9 mouse cellular contexts compared by ENCODE assay signal in genomic region chr11:87444735-87445428, GRCm38 (mm10). TPM values are rescaled to one million over a fixed set of nuclear protein-coding genes. Genes with fewer than 3 reads are reported as not detected.
A peak's percentile ranks its signal among the peaks of the same experiment; 100 is the strongest.
DNase-seq lines count a peak whose midpoint lies in the region; ATAC-seq and TF ChIP-seq lines count a peak whose summit lies in the region.
"Had no signal": no experiment of that assay in that cellular context is flagged by ENCODE, and none has a peak within 500 bp of the region (broad histone marks: within the 10 kb centered on the region; RNA-seq: fewer than 3 reads in every experiment).

No protein-coding gene starts in this region.

- H3K9me3 ChIP-seq in heart, embryonic 11.5 days (replicated peaks; ENCODE audit: control insufficient read depth, low read length): no peaks in the 10 kb centered on the region
- H3K9me3 ChIP-seq in midbrain, embryonic 12.5 days: no peaks in the 10 kb centered on the region
- H3K9me3 ChIP-seq in midbrain, embryonic 14.5 days (ENCODE audit: control insufficient read depth, low read length): no peaks in the 10 kb centered on the region
- no peaks in the 10 kb centered on the region for H3K9me3 ChIP-seq in intestine, postnatal 0 days (ENCODE audit: control insufficient read depth)
- no peaks in the 10 kb centered on the region for H3K9me3 ChIP-seq in stomach, embryonic 16.5 days (replicated peaks; ENCODE audit: control insufficient read depth, low read length)

- no peak for ATAC-seq in heart, embryonic 11.5 days (replicated peaks; ENCODE audit: insufficient number of reproducible peaks, low FRiP score, low TSS enrichment)
- no peak for ATAC-seq in midbrain, embryonic 12.5 days (ENCODE audit: low FRiP score, low read depth)
- no peak for ATAC-seq in midbrain, embryonic 14.5 days (ENCODE audit: low FRiP score, low TSS enrichment)
- ATAC-seq in intestine, postnatal 0 days: no peak
- no peak for ATAC-seq in stomach, embryonic 16.5 days (ENCODE audit: insufficient read depth, low FRiP score)
- ATAC-seq in frontal cortex, adult (ENCODE audit: low TSS enrichment): no peak

- H3K27ac ChIP-seq in heart, embryonic 11.5 days (ENCODE audit: low read depth, low read length): no peak overlapping the region
- 0 out of 2 replicates have a peak overlapping the region, but pooled peaks have one; percentile 17 for H3K27ac ChIP-seq in midbrain, embryonic 12.5 days (replicated peaks)
- H3K27ac ChIP-seq in midbrain, embryonic 14.5 days (replicated peaks; ENCODE audit: low read depth, low read length): no peak overlapping the region
- no peak overlapping the region for H3K27ac ChIP-seq in intestine, postnatal 0 days (ENCODE audit: low read depth, low read length)
- H3K27ac ChIP-seq in stomach, embryonic 16.5 days (ENCODE audit: low read length): 0 out of 2 replicates have a peak overlapping the region, but pooled peaks have one; percentile 23

- 5% methylated on average over 16 of the region's 16 CpGs for WGBS in heart, embryonic 11.5 days (ENCODE audit: insufficient replicate concordance)
- 8% methylated on average over 16 of the region's 16 CpGs for WGBS in midbrain, embryonic 12.5 days
- WGBS in midbrain, embryonic 14.5 days: 9% methylated on average over 16 of the region's 16 CpGs
- WGBS in intestine, postnatal 0 days: 6% methylated on average over 16 of the region's 16 CpGs
- WGBS in stomach, embryonic 16.5 days: 8% methylated on average over 16 of the region's 16 CpGs

- DNase-seq in heart, postnatal 36 days: no peak
- DNase-seq in midbrain, embryonic 14.5 days: no peak
- DNase-seq in left cerebral cortex, adult 18-20 months (ENCODE audit: low spot score in 2 of 2): no peak
- DNase-seq: adrenal gland, postnatal 14 days had no signal

- no peaks in the 10 kb centered on the region for H3K27me3 ChIP-seq in heart, embryonic 11.5 days (ENCODE audit: control insufficient read depth, insufficient read depth, low read length)
- H3K27me3 ChIP-seq in midbrain, embryonic 12.5 days: peaks cover 11% of the 10 kb centered on the region; the same call in 1 of the 2 replicates
- H3K27me3 ChIP-seq in midbrain, embryonic 14.5 days (ENCODE audit: control insufficient read depth, insufficient read depth, low read length): no peaks in the 10 kb centered on the region
- no peaks in the 10 kb centered on the region for H3K27me3 ChIP-seq in intestine, postnatal 0 days (replicated peaks; ENCODE audit: control insufficient read depth, insufficient read depth, low read length)
- H3K27me3 ChIP-seq in stomach, embryonic 16.5 days (ENCODE audit: control insufficient read depth, insufficient read depth, low read length): no peaks in the 10 kb centered on the region

- H3K4me3 ChIP-seq in heart, embryonic 11.5 days (ENCODE audit: low read depth, low read length): no peak overlapping the region
- no peak overlapping the region for H3K4me3 ChIP-seq in midbrain, embryonic 12.5 days
- H3K4me3 ChIP-seq in midbrain, embryonic 14.5 days (replicated peaks; ENCODE audit: low read depth, low read length): no peak overlapping the region
- no peak overlapping the region for H3K4me3 ChIP-seq in intestine, postnatal 0 days (ENCODE audit: low read depth, low read length)
- H3K4me3 ChIP-seq in stomach, embryonic 16.5 days (replicated peaks; ENCODE audit: low read length): no peak overlapping the region

- no peak for TF ChIP-seq CTCF in intestine, postnatal 0 days (IDR thresholded peaks at IDR 0.05; ENCODE audit: low read depth)

- H3K4me1 ChIP-seq in heart, embryonic 11.5 days (ENCODE audit: control insufficient read depth, insufficient read depth, low read length): peaks cover 7% of the 10 kb centered on the region; the same call in 1 of the 2 replicates
- H3K4me1 ChIP-seq in midbrain, embryonic 12.5 days: peaks cover 9% of the 10 kb centered on the region
- 0 out of 2 replicates have a peak, but pooled peaks cover 4% of the 10 kb centered on the region for H3K4me1 ChIP-seq in midbrain, embryonic 14.5 days (ENCODE audit: control insufficient read depth, insufficient read depth, low read length)
- H3K4me1 ChIP-seq in intestine, postnatal 0 days (replicated peaks; ENCODE audit: control insufficient read depth, insufficient read depth, low read length): no peaks in the 10 kb centered on the region
- 0 out of 2 replicates have a peak, but pooled peaks cover 13% of the 10 kb centered on the region for H3K4me1 ChIP-seq in stomach, embryonic 16.5 days (ENCODE audit: control insufficient read depth, insufficient read depth, low read length)

- H3K9ac ChIP-seq in heart, embryonic 11.5 days (ENCODE audit: low read depth, low read length): no peak overlapping the region
- H3K9ac ChIP-seq in midbrain, embryonic 12.5 days (replicated peaks): no peak overlapping the region
- no peak overlapping the region for H3K9ac ChIP-seq in midbrain, embryonic 14.5 days (replicated peaks; ENCODE audit: low read length)
- H3K9ac ChIP-seq in intestine, postnatal 0 days (ENCODE audit: low read depth, low read length): no peak overlapping the region
- H3K9ac ChIP-seq in stomach, embryonic 16.5 days (ENCODE audit: low read length): peak overlapping the region; percentile 12; the same call in 1 of the 2 replicates

- intact Hi-C loops in heart, postnatal 36 days (cut with DNase I): loop anchor here (5.0 kb wide), 1 partner anchor 147 kb away; the partner anchor contains the start of gene Mtmr4

- H3K4me2 ChIP-seq in heart, embryonic 11.5 days: peak overlapping the region; percentile 35
- 0 out of 2 replicates have a peak overlapping the region, but pooled peaks have one; percentile 9 for H3K4me2 ChIP-seq in midbrain, embryonic 12.5 days (replicated peaks)
- no peak overlapping the region for H3K4me2 ChIP-seq in midbrain, embryonic 14.5 days (ENCODE audit: low read length)
- peak overlapping the region; percentile 35; the same call in 1 of the 2 replicates for H3K4me2 ChIP-seq in intestine, postnatal 0 days (replicated peaks; ENCODE audit: low read depth)
- H3K4me2 ChIP-seq in stomach, embryonic 16.5 days (ENCODE audit: low read depth, low read length): peak overlapping the region; percentile 34; the same call in 1 of the 2 replicates

- H3K36me3 ChIP-seq in heart, embryonic 11.5 days (ENCODE audit: control insufficient read depth, insufficient read depth, low read length): no peaks in the 10 kb centered on the region
- H3K36me3 ChIP-seq in midbrain, embryonic 12.5 days: no peaks in the 10 kb centered on the region
- H3K36me3 ChIP-seq in midbrain, embryonic 14.5 days (ENCODE audit: control insufficient read depth, insufficient read depth, low read length): no peaks in the 10 kb centered on the region
- no peaks in the 10 kb centered on the region for H3K36me3 ChIP-seq in intestine, postnatal 0 days (ENCODE audit: control insufficient read depth, insufficient read depth)
- no peaks in the 10 kb centered on the region for H3K36me3 ChIP-seq in stomach, embryonic 16.5 days (ENCODE audit: control insufficient read depth, insufficient read depth, low read length)

RNA-seq across cellular contexts. Expression of gene Tex14, which starts 40.0 kb away (rescaled TPM):
- 0.30 and 0.96 TPM in 2 replicates for polyA plus RNA-seq in heart, embryonic 11.5 days (2014; fragmentation: Nextera tagmentation; extraction: Ambion mirVana)
- total RNA-seq in heart, postnatal 36 days (2021): under 1 TPM in 1 of 2 experiments, not detected in 1; 0.33 TPM
- polyA plus RNA-seq in midbrain, embryonic 12.5 days (2016; fragmentation: Nextera tagmentation; extraction: Ambion mirVana): 0.60 TPM in 1 of 2 replicates, not detected in the other
- polyA plus RNA-seq in midbrain, embryonic 14.5 days (2014; fragmentation: Nextera tagmentation; extraction: Ambion mirVana): 0.86 and 0.92 TPM in 2 replicates
- 1.3 and 1.8 TPM in 2 replicates for polyA plus RNA-seq in intestine, postnatal 0 days (2015; fragmentation: Nextera tagmentation; extraction: Ambion mirVana)
- polyA plus RNA-seq in stomach, embryonic 16.5 days (2015; fragmentation: Nextera tagmentation; extraction: Ambion mirVana): 0.36 and 1.0 TPM in 2 replicates
- total RNA-seq in left cerebral cortex, adult 18-20 months (2021): under 1 TPM; 0.14 to 0.30 TPM

RNA-seq across cellular contexts. Expression of gene Rad51c, which starts 40.1 kb away (rescaled TPM):
- 11.6 and 11.9 TPM in 2 replicates for polyA plus RNA-seq in heart, embryonic 11.5 days (2014; fragmentation: Nextera tagmentation; extraction: Ambion mirVana)
- total RNA-seq in heart, postnatal 36 days (2021): 1 to 10 TPM; 1.1 to 1.3 TPM
- 9.8 and 12.0 TPM in 2 replicates for polyA plus RNA-seq in midbrain, embryonic 12.5 days (2016; fragmentation: Nextera tagmentation; extraction: Ambion mirVana)
- polyA plus RNA-seq in midbrain, embryonic 14.5 days (2014; fragmentation: Nextera tagmentation; extraction: Ambion mirVana): 3.3 and 5.6 TPM in 2 replicates
- polyA plus RNA-seq in intestine, postnatal 0 days (2015; fragmentation: Nextera tagmentation; extraction: Ambion mirVana): 1.9 and 2.0 TPM in 2 replicates
- polyA plus RNA-seq in stomach, embryonic 16.5 days (2015; fragmentation: Nextera tagmentation; extraction: Ambion mirVana): 6.3 and 7.1 TPM in 2 replicates
- 1 to 10 TPM; 3.1 to 4.2 TPM for total RNA-seq in left cerebral cortex, adult 18-20 months (2021)

Comparison
In these comparisons a context has a peak if more than half of its experiments do, and no peak if none do; other contexts are left out.
1. H3K27ac ChIP-seq: peak in midbrain, embryonic 12.5 days (single experiment) and stomach, embryonic 16.5 days (single experiment); none in heart, embryonic 11.5 days (single experiment), midbrain, embryonic 14.5 days (single experiment) and intestine, postnatal 0 days (single experiment).